Mouse (Mus musculus): ENCODE measurements around the gene Nlgn2. TPM values are rescaled to one million over a fixed set of nuclear protein-coding genes. Genes with fewer than 3 reads are reported as not detected.

Gene Nlgn2
- polyA plus RNA-seq, 1 experiment = 19.6 TPM

DNA sequence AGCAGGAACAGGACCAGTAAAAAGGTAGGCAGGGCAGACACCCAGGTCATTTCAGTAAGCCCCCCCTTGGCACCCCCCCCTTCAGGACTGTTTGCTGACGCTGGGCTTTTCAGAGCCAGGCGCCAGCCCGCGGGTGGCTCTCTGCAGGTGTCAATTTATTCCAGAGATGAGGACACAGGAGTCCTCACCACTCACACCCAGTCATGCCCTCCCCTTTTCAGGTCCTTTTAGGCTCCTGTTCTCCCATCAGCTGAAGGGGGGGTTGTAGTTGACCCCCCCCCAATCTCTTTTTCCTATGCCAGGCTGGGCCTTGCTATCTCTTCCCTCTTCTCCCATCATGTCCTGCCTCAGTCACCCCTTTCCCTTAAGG, 1.6 kb downstream of the Nlgn2 start:
- Histone ChIP-seq H3K9ac (ENCODE audit: low read depth, poor library complexity, severe bottlenecking) (no peak overlapping the region), H3K4me3 (ENCODE audit: low read depth, low read length) (no peak overlapping the region), H3K4me1 (ENCODE audit: control insufficient read depth, insufficient read depth, low read length) (no peaks in the 10 kb centered on the region), H3K27ac (ENCODE audit: insufficient read depth, low read length) (no peak overlapping the region), H3K9me3 (replicated peaks; ENCODE audit: control insufficient read depth, insufficient read depth, low read length, poor library complexity, severe bottlenecking) (no peaks in the 10 kb centered on the region), H3K36me3 (ENCODE audit: control insufficient read depth, insufficient read depth, low read length, poor library complexity, severe bottlenecking) (no peaks in the 10 kb centered on the region), H3K27me3 (ENCODE audit: control insufficient read depth, insufficient read depth, low read length, poor library complexity, severe bottlenecking) (no peaks in the 10 kb centered on the region)
- TF ChIP-seq POLR2A (IDR thresholded peaks at IDR 0.05; ENCODE audit: insufficient read depth, low read length) = no peak
- TF ChIP-seq EP300 (IDR thresholded peaks at IDR 0.05; ENCODE audit: insufficient read depth, low read depth, low read length) = no peak
- no peak for TF ChIP-seq CTCF (IDR thresholded peaks at IDR 0.05; ENCODE audit: low read depth, low read length)

DNA sequence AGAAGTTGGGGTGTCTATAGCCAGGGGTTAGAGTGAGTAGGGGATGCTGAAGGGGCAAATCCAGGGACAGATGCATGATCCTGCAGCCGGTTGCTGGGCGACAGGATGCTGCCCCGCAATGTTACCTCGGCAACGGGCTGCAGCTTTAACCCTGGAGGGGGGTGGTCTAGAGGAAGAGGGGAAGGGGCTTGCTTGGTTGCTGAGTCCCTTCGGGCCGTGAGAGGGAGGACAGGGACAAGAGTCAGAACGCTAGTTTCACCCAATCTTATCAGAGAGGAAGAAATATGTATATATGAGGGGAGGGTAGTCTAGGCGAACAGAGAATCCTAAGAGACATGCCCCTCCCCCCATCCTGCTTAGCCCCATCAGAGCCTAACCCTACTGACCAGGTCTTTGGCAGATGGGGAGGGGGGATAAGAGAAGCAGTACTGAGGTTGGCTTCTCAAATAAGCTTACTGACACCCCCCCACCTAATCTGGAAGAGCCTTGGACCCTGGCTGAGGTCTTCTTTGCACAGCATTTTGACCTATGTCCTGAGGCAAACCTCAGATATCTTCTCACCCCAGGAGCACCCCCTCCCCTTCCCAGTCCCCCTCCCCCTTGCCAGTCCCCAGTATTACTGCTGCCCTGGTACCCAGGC, 2.1 kb downstream of the Nlgn2 start:
- H3K27ac ChIP-seq (ENCODE audit: insufficient read depth, low read length) = no peak overlapping the region
- H3K4me1 ChIP-seq (ENCODE audit: control insufficient read depth, insufficient read depth, low read length) = no peaks in the 10 kb centered on the region
- no peaks in the 10 kb centered on the region for H3K27me3 ChIP-seq (ENCODE audit: control insufficient read depth, insufficient read depth, low read length, poor library complexity, severe bottlenecking)
- H3K36me3 ChIP-seq (ENCODE audit: control insufficient read depth, insufficient read depth, low read length, poor library complexity, severe bottlenecking) = no peaks in the 10 kb centered on the region
- TF ChIP-seq EP300 (IDR thresholded peaks at IDR 0.05; ENCODE audit: insufficient read depth, low read depth, low read length) (no peak), CTCF (IDR thresholded peaks at IDR 0.05; ENCODE audit: low read depth, low read length) (no peak), POLR2A (IDR thresholded peaks at IDR 0.05; ENCODE audit: insufficient read depth, low read length) (no peak)
- no peak overlapping the region for H3K9ac ChIP-seq (ENCODE audit: low read depth, poor library complexity, severe bottlenecking)
- no peaks in the 10 kb centered on the region for H3K9me3 ChIP-seq (replicated peaks; ENCODE audit: control insufficient read depth, insufficient read depth, low read length, poor library complexity, severe bottlenecking)
- no peak overlapping the region for H3K4me3 ChIP-seq (ENCODE audit: low read depth, low read length)

DNA sequence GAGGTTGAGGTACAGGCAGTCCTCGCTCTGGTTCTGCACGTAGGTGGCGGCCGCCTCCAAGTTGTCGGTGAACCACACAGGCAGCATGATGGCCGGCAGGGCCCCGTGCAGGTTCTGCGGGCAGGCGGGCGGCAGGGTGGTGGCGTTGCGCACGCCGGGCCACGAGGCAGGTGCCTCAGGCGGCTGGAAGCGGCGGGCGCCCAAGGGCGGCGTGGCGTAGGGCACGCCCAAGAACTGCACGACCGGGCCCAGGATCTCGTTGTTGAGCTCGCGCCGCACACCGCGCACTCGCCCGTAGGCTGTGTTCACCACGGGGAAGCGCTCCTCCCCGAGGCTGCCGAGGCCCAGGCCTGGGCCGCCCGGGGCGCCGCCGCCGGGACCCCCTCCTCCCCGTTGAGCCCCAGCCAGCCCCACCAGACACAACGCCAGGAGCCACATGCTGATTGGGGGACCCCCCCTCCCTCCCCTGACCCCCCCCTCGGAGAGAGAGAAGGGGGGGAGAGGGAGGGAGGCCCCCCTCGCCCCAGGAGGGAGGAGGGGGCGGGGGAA, 3.5 kb downstream of the Nlgn2 start:
- Histone ChIP-seq H3K4me3 (ENCODE audit: low read depth, low read length) (peak overlapping the region; percentile 54), H3K4me1 (ENCODE audit: control insufficient read depth, insufficient read depth, low read length) (peaks cover 3% of the 10 kb centered on the region), H3K27ac (ENCODE audit: insufficient read depth, low read length) (no peak overlapping the region), H3K9me3 (replicated peaks; ENCODE audit: control insufficient read depth, insufficient read depth, low read length, poor library complexity, severe bottlenecking) (no peaks in the 10 kb centered on the region), H3K36me3 (ENCODE audit: control insufficient read depth, insufficient read depth, low read length, poor library complexity, severe bottlenecking) (no peaks in the 10 kb centered on the region), H3K9ac (ENCODE audit: low read depth, poor library complexity, severe bottlenecking) (peak overlapping the region; percentile 19), H3K27me3 (ENCODE audit: control insufficient read depth, insufficient read depth, low read length, poor library complexity, severe bottlenecking) (no peaks in the 10 kb centered on the region)
- no peak for TF ChIP-seq EP300 (IDR thresholded peaks at IDR 0.05; ENCODE audit: insufficient read depth, low read depth, low read length)

DNA sequence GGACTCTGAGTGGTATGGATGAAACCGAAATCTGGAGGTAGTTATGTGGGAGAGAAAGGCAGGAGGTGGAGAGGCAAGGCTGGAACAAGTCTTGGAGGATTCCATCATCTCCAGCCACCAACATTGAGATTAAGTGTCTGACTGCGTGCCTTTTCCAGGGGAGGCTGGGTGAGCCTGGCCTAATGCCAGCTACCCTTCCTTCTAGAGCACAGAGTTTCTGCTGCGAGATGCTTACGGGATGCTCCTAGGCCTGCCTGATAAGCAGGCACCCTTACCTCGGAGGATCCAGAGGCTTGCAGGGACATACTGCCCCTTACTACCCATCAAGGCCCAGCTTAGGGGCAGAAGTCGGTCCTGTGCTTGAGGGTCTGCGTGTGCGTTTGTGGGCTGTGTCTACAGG, 4.0 kb downstream of the Nlgn2 start:
- peaks cover 3% of the 10 kb centered on the region for H3K4me1 ChIP-seq (ENCODE audit: control insufficient read depth, insufficient read depth, low read length)
- peak overlapping the region; percentile 19 for H3K9ac ChIP-seq (ENCODE audit: low read depth, poor library complexity, severe bottlenecking)
- no peaks in the 10 kb centered on the region for H3K36me3 ChIP-seq (ENCODE audit: control insufficient read depth, insufficient read depth, low read length, poor library complexity, severe bottlenecking)
- peak overlapping the region; percentile 54 for H3K4me3 ChIP-seq (ENCODE audit: low read depth, low read length)
- H3K27ac ChIP-seq (ENCODE audit: insufficient read depth, low read length) = no peak overlapping the region
- no peaks in the 10 kb centered on the region for H3K27me3 ChIP-seq (ENCODE audit: control insufficient read depth, insufficient read depth, low read length, poor library complexity, severe bottlenecking)
- TF ChIP-seq CTCF (IDR thresholded peaks at IDR 0.05; ENCODE audit: low read depth, low read length) = no peak
- no peak for TF ChIP-seq POLR2A (IDR thresholded peaks at IDR 0.05; ENCODE audit: insufficient read depth, low read length)
- no peak for TF ChIP-seq EP300 (IDR thresholded peaks at IDR 0.05; ENCODE audit: insufficient read depth, low read depth, low read length)
- H3K9me3 ChIP-seq (replicated peaks; ENCODE audit: control insufficient read depth, insufficient read depth, low read length, poor library complexity, severe bottlenecking) = no peaks in the 10 kb centered on the region

DNA sequence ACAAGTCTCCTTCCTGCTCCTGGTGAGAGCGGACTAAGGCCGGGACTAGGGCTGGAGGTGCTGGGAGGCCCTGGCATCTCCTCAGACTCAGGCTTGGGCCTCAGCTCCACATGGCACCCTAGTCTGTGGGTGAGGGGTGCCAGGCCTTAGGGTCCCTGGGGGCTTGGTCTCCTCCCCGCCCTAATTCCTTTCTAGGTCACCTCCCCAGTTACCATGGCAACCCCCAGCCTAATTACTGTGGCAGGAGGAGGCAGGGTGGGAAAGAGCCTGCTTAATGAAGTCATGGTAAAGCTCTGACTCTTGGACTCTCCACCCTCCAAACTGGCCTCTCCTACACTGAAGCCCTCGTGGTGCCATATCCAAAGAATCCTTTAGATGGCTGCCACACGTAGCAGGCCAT, 8.8 kb downstream of the Nlgn2 start:
- Histone ChIP-seq H3K9ac (ENCODE audit: low read depth, poor library complexity, severe bottlenecking) (no peak overlapping the region), H3K4me3 (ENCODE audit: low read depth, low read length) (no peak overlapping the region), H3K27me3 (ENCODE audit: control insufficient read depth, insufficient read depth, low read length, poor library complexity, severe bottlenecking) (no peaks in the 10 kb centered on the region), H3K9me3 (replicated peaks; ENCODE audit: control insufficient read depth, insufficient read depth, low read length, poor library complexity, severe bottlenecking) (no peaks in the 10 kb centered on the region), H3K36me3 (ENCODE audit: control insufficient read depth, insufficient read depth, low read length, poor library complexity, severe bottlenecking) (no peaks in the 10 kb centered on the region), H3K4me1 (ENCODE audit: control insufficient read depth, insufficient read depth, low read length) (peaks cover 3% of the 10 kb centered on the region), H3K27ac (ENCODE audit: insufficient read depth, low read length) (no peak overlapping the region)
- TF ChIP-seq POLR2A (IDR thresholded peaks at IDR 0.05; ENCODE audit: insufficient read depth, low read length) (no peak), EP300 (IDR thresholded peaks at IDR 0.05; ENCODE audit: insufficient read depth, low read depth, low read length) (no peak), CTCF (IDR thresholded peaks at IDR 0.05; ENCODE audit: low read depth, low read length) (no peak)

DNA sequence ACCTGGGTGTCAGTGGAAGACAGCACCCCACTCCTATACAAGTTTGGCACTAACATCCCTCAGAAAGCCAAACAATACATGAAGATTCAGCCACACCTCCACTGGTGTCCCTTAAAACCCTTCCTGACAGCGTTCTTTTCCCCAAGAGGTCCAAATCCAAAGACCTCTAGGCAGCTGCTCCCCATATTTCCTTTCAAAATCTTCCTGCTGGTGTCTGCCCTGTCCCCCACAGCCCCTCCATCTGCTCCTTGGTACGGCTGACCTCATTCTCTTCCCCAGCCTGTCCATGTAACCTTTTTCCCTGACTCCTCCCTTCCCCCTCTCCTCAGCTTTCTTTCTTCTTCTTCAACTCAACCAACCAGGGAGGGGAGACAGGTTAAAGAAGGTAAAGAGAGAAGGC, 14.1 kb downstream of the Nlgn2 start:
- Histone ChIP-seq H3K4me1 (ENCODE audit: control insufficient read depth, insufficient read depth, low read length) (no peaks in the 10 kb centered on the region), H3K27ac (ENCODE audit: insufficient read depth, low read length) (no peak overlapping the region)
- TF ChIP-seq CTCF (IDR thresholded peaks at IDR 0.05; ENCODE audit: low read depth, low read length) = no peak
- no peak for TF ChIP-seq EP300 (IDR thresholded peaks at IDR 0.05; ENCODE audit: insufficient read depth, low read depth, low read length)
- TF ChIP-seq POLR2A (IDR thresholded peaks at IDR 0.05; ENCODE audit: insufficient read depth, low read length) = no peak

More for the DNA sequence above, 14.1 kb downstream of the Nlgn2 start:
- H3K4me3 ChIP-seq (ENCODE audit: low read depth, low read length) = no peak overlapping the region
- no peak overlapping the region for H3K9ac ChIP-seq (ENCODE audit: low read depth, poor library complexity, severe bottlenecking)
- H3K36me3 ChIP-seq (ENCODE audit: control insufficient read depth, insufficient read depth, low read length, poor library complexity, severe bottlenecking) = no peaks in the 10 kb centered on the region
- no peaks in the 10 kb centered on the region for H3K9me3 ChIP-seq (replicated peaks; ENCODE audit: control insufficient read depth, insufficient read depth, low read length, poor library complexity, severe bottlenecking)
- no peaks in the 10 kb centered on the region for H3K27me3 ChIP-seq (ENCODE audit: control insufficient read depth, insufficient read depth, low read length, poor library complexity, severe bottlenecking)

Measured in ES-Bruce4 (cell line).